Mouse (Mus musculus) intestine, embryonic 16.5 days (tissue): ENCODE measurements around the gene Itgb7. TPM values are rescaled to one million over a fixed set of nuclear protein-coding genes. Genes with fewer than 3 reads are reported as not detected.

ENCODE experiments used
- ATAC-seq: fragments of 200-750 bp; cut with Nextera tagmentation; 2 replicates; pipeline ENCODE4 v1.8.0; 2017; ENCODE audit warnings: moderate TSS enrichment, moderate library complexity
- H3K27ac ChIP-seq: fragments of 300-500 bp; sonication (generic); 2 replicates; pipeline ENCODE4 v1.5.1; 2014; ENCODE audit warnings: mild to moderate bottlenecking, low read length
- H3K27me3 ChIP-seq: fragments of 300-500 bp; sonication (generic); replicated peaks from 2 replicates; pipeline ENCODE4 v1.6.1; 2014; ENCODE audit warnings: low read length, control low read depth, mixed read lengths; ENCODE audit not compliant: control insufficient read depth, insufficient read depth
- H3K36me3 ChIP-seq: fragments of 300-500 bp; sonication (generic); 2 replicates; pipeline ENCODE4 v1.6.1; 2014; ENCODE audit warnings: low read length, control low read depth; ENCODE audit not compliant: control insufficient read depth, insufficient read depth
- H3K4me1 ChIP-seq: fragments of 300-500 bp; sonication (generic); 2 replicates; pipeline ENCODE4 v1.6.1; 2014; ENCODE audit warnings: low read length, control low read depth, mixed read lengths; ENCODE audit not compliant: control insufficient read depth, insufficient read depth
- H3K4me2 ChIP-seq: fragments of 300-500 bp; sonication (generic); 2 replicates; pipeline ENCODE4 v1.6.1; 2014; ENCODE audit warnings: low read depth, low read length, control low read depth
- H3K4me3 ChIP-seq: fragments of 300-500 bp; sonication (generic); 2 replicates; pipeline ENCODE4 v1.5.1; 2014; ENCODE audit warnings: mild to moderate bottlenecking, low read length
- H3K9ac ChIP-seq: fragments of 300-500 bp; sonication (generic); 2 replicates; pipeline ENCODE4 v1.6.1; 2014; ENCODE audit warnings: low read depth, low read length
- H3K9me3 ChIP-seq: fragments of 300-500 bp; sonication (generic); 2 replicates; pipeline ENCODE4 v1.6.1; 2016; ENCODE audit warnings: low read length, control low read depth; ENCODE audit not compliant: control insufficient read depth
- WGBS: fragments of 180-500 bp; shearing (Covaris S2); extraction: QIAGEN DNeasy Blood & Tissue Kit; methylation state at CpG from one replicate; pipeline ENCODE4 v1.1.7; 2014; 5-methylcytosine and 5-hydroxymethylcytosine counted together
- polyA plus RNA-seq: library from polyadenylated mRNA; unstranded; fragments of >200 nt; fragmentation: Nextera tagmentation; extraction: Ambion mirVana; gene quantifications from 2 replicates; pipeline ENCODE4 v1.2.1, GENCODE M21; 2015

The Itgb7 gene
- polyA plus RNA-seq, 1 experiment from 2014 or later = 10.3 TPM

- no peak overlapping the region for H3K4me2 ChIP-seq
- H3K4me3 ChIP-seq = no peak overlapping the region
- H3K9ac ChIP-seq = no peak overlapping the region
- WGBS = 89% methylated on average over 5 of the region's 5 CpGs
- H3K36me3 ChIP-seq = no peaks in the 10 kb centered on the region
- H3K27me3 ChIP-seq = peaks cover 1% of the 10 kb centered on the region
- H3K27ac ChIP-seq = no peak overlapping the region
- no peaks in the 10 kb centered on the region for H3K9me3 ChIP-seq
- no peak for ATAC-seq
- peaks cover 2% of the 10 kb centered on the region; the same call in 1 of the 2 replicates for H3K4me1 ChIP-seq
Measured at GRCm38 (mm10) chr15:102265548-102265947, 33.8 kb upstream of the Itgb7 start.

GRCm38 (mm10) chr15:102263037-102263436 lies 31.3 kb upstream of the Itgb7 start:
- Histone ChIP-seq H3K4me1 (peaks cover 8% of the 10 kb centered on the region), H3K9ac (no peak overlapping the region), H3K27ac (no peak overlapping the region), H3K4me3 (no peak overlapping the region), H3K36me3 (no peaks in the 10 kb centered on the region), H3K4me2 (no peak overlapping the region), H3K27me3 (no peaks in the 10 kb centered on the region; the same call in 1 of the 2 replicates), H3K9me3 (no peaks in the 10 kb centered on the region)
- ATAC-seq = no peak
- WGBS = 75% methylated on average over 2 of the region's 2 CpGs

GRCm38 (mm10) chr15:102262582-102262981 lies 30.8 kb upstream of the Itgb7 start:
- Histone ChIP-seq H3K9ac (no peak overlapping the region), H3K27me3 (no peaks in the 10 kb centered on the region; the same call in 1 of the 2 replicates), H3K36me3 (no peaks in the 10 kb centered on the region), H3K9me3 (no peaks in the 10 kb centered on the region), H3K27ac (no peak overlapping the region), H3K4me3 (no peak overlapping the region), H3K4me1 (peaks cover 12% of the 10 kb centered on the region), H3K4me2 (no peak overlapping the region)
- WGBS = 45% methylated on average over 7 of the region's 7 CpGs
- ATAC-seq = no peak

- ATAC-seq = no peak
Measured at GRCm38 (mm10) chr15:102258581-102259253, 27.0 kb upstream of the Itgb7 start.

GRCm38 (mm10) chr15:102258076-102258470 lies 26.3 kb upstream of the Itgb7 start:
- H3K27ac ChIP-seq = peak overlapping the region; percentile 13; the same call in 1 of the 2 replicates
- no peaks in the 10 kb centered on the region for H3K9me3 ChIP-seq
- no peaks in the 10 kb centered on the region; the same call in 1 of the 2 replicates for H3K27me3 ChIP-seq
- peak overlapping the region; percentile 98 for H3K4me2 ChIP-seq
- ATAC-seq = 0 out of 2 replicates have a peak, but pooled peaks have one; percentile 42
- H3K36me3 ChIP-seq = no peaks in the 10 kb centered on the region
- WGBS = 15% methylated on average over 12 of the region's 12 CpGs
- peak overlapping the region; percentile 65 for H3K4me3 ChIP-seq
- 0 out of 2 replicates have a peak overlapping the region, but pooled peaks have one; percentile 76 for H3K9ac ChIP-seq
- peaks cover 23% of the 10 kb centered on the region for H3K4me1 ChIP-seq

More at GRCm38 (mm10) chr15:102258581-102259253, 27.0 kb upstream of the Itgb7 start:
- H3K27me3 ChIP-seq = no peaks in the 10 kb centered on the region; the same call in 1 of the 2 replicates
- 31% methylated on average over 11 of the region's 11 CpGs for WGBS
- no peaks in the 10 kb centered on the region for H3K36me3 ChIP-seq
- no peak overlapping the region for H3K4me3 ChIP-seq
- peaks cover 23% of the 10 kb centered on the region for H3K4me1 ChIP-seq
- no peak overlapping the region for H3K27ac ChIP-seq
- no peak overlapping the region for H3K9ac ChIP-seq
- no peak overlapping the region for H3K4me2 ChIP-seq
- no peaks in the 10 kb centered on the region for H3K9me3 ChIP-seq

- H3K4me1 ChIP-seq = peaks cover 23% of the 10 kb centered on the region
- H3K27me3 ChIP-seq = no peaks in the 10 kb centered on the region
- H3K27ac ChIP-seq = peak within 1 kb of the TSS; percentile 19; the same call in 1 of the 2 replicates
- H3K4me2 ChIP-seq = peak within 1 kb of the TSS; percentile 98
- H3K9ac ChIP-seq = peak within 1 kb of the TSS; percentile 76
- 2% methylated on average over 37 of the region's 46 CpGs for WGBS
- no peaks in the 10 kb centered on the region for H3K36me3 ChIP-seq
- peak within 1 kb of the TSS; percentile 65 for H3K4me3 ChIP-seq
- ATAC-seq = peak; percentile 52
- H3K9me3 ChIP-seq = no peaks in the 10 kb centered on the region
Measured at GRCm38 (mm10) chr15:102257202-102258075, 25.7 kb upstream of the Itgb7 start, which contains the start of gene Rarg. Rarg (minus strand) TSS chr15:102257517.

- ATAC-seq = no peak; the same call in 1 of the 2 replicates
- 15% methylated on average over 22 of the region's 22 CpGs for WGBS
- peaks cover 23% of the 10 kb centered on the region for H3K4me1 ChIP-seq
- peak overlapping the region; percentile 76 for H3K9ac ChIP-seq
- no peaks in the 10 kb centered on the region for H3K36me3 ChIP-seq
- no peaks in the 10 kb centered on the region for H3K27me3 ChIP-seq
- H3K4me3 ChIP-seq = peak overlapping the region; percentile 65
- H3K9me3 ChIP-seq = no peaks in the 10 kb centered on the region
- H3K27ac ChIP-seq = peak overlapping the region; percentile 19; the same call in 1 of the 2 replicates
- peak overlapping the region; percentile 98 for H3K4me2 ChIP-seq
Measured at GRCm38 (mm10) chr15:102256431-102257201, 24.9 kb upstream of the Itgb7 start.

- Histone ChIP-seq H3K4me1 (peaks cover 23% of the 10 kb centered on the region), H3K27ac (no peak overlapping the region), H3K36me3 (no peaks in the 10 kb centered on the region), H3K4me3 (no peak overlapping the region), H3K9me3 (no peaks in the 10 kb centered on the region), H3K9ac (no peak overlapping the region), H3K27me3 (no peaks in the 10 kb centered on the region), H3K4me2 (no peak overlapping the region)
- WGBS = 45% methylated on average over 14 of the region's 14 CpGs
- no peak for ATAC-seq
Measured at GRCm38 (mm10) chr15:102255547-102256255, 24.0 kb upstream of the Itgb7 start.
